Mouse (Mus musculus) gastrocnemius, postnatal 14 days (tissue): ENCODE measurements around the gene Ndufa4l2. TPM values are rescaled to one million over a fixed set of nuclear protein-coding genes. Genes with fewer than 3 reads are reported as not detected.

Experiments
- DNase-seq: peaks from one replicate; pipeline ENCODE4 v3.0.0; 2021; ENCODE audit warnings: mixed read lengths
- intact Hi-C: fragments of 180-260 bp; cut with DNase I; formaldehyde crosslinking; loops from one replicate; pipeline ENCODE4 v1.15.1; 2025; ENCODE audit warnings: low total_unique reads
- total RNA-seq, 2 experiments: library from RNA; stranded (reverse); gene quantifications; 2 replicates each; pipeline ENCODE4 v1.2.3; 2021

Ndufa4l2 gene
- total RNA-seq, 2 experiments from 2014 or later = 23.3 to 25.3 TPM

DNA sequence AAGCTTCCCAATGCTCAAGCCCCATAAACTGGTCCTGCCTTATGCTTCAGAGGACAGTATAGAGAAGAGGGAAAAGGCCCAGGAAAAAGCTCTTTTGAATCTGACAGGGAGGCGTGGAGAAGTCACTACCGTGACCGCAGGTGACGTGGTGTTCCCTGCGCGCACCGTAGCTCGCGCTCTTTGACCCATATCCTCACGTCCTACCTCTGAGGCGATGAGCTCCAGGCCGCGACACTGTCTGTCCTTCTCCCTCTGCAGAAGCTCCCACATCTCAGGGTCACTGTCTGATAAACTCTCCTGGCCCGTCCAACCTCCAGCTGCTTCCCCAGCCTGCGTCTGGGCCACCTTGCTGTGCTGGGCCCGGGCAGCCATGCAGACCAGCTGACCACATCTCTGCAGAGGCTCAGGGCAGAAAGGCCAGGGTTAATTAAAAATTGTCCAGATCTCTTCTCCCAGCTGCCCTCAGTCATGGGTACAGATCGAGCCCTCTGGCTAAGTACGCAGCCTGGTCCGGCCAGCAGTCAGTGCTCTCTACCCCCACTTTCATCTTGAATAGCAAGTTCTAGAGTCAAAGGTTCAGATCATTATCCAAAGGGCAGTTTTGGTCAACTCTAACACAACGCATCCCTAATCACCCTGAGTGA, 6.1 kb downstream of the Ndufa4l2 start:
- no peak for DNase-seq
- intact Hi-C loops = no loop called here

DNA sequence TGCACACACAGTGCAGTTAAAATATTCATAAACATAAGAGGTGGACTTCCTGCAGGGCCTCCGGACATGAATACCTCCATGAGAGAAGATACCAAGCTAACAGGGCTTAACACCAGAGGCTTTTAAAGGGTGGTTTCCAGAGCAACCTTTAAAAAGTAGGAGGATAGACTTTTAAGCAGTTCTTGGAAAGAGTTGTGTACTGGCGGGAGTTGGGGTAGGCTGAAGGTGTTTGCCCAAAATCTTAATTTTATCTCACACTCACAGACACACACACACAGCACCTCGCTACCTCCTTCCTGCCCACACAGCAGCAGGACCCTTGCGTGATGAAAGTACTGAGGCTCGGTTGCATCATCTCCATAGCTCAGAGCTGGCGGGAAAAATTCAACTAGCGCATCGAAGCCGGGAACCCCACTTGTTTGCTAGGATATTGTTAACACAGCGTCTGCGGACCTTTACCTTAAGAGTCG, 6.9 kb downstream of the Ndufa4l2 start:
- intact Hi-C loops = no loop called here
- DNase-seq = no peak

DNA sequence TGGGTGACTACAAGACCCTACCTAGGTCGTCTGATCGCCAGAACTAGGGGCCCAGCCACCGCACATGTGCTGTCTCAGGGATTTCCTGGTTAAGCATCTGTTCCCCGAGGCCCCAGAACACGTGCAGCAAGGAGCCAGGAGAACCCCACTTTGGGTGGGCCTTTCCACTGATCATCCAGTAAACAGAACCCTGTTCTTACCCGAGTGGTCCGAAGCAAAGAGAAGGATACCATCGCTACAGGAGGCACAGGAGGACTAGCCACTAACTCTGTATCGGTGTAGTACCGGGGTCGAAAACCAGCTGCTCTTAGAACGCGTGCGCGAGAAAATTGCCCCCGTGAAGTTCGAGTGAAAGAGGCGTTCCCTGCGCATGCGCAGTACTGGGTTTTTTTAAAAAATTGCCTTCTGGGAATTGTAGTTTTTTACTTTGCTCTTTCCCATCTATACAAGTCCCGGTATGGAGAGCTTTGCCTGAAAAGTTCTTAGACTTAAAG, 7.4 kb downstream of the Ndufa4l2 start, which contains the start of gene Shmt2:
TSS of gene Shmt2 (minus strand) at position 357 of the 494 bp plus-strand sequence.
- DNase-seq = peak; percentile 83
- intact Hi-C loops = no loop called here

DNA sequence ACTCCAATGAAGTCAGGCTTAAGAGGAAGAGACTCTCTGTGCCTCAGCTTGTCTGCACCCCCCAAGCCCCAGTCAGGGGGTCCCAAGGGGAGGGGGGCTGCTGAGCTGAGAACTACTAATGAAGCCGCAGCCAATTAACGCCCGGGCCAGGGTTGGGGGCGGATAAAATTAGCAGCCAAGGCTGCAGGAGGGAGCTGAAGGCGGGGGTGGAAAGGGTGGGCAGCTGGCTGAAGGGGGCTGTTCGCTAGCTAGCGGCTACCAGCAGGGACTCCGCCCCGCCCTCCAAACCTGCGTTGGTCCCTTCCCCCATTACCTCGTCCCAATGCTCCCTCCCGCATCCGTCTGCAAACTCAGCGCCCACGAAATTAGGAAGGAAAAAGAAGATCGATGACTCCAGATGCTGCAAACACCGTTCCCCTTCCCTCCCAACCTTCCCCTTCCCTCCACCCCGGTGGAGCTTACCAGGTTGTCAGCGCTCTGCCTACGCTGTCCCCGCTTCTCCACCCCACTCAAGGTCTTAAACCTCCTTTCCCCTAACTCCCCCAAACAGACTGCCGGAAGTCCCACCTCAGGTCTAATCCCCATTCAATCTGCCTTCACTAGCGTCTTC, 10.0 kb downstream of the Ndufa4l2 start:
- intact Hi-C loops = no loop called here
- DNase-seq = no peak

DNA sequence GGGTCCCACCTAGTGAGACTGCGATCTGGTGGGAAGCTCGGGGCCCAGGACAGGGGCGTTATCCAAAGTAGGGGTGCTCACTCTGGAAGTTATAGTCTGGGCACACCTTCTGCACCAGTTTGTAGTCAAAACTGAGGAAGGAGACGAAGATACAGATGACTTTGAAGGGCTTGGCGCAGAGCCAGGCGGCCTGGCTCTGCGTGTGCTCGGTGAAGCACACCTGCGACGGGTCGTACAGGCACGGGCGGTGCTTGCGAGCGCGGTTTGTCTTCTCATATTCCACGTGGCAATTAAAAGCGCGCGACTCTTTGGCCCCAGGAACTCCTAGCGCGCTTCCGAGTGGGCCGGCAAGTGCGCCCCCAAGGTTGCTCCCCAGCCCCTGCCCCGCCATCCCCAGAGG, 11.3 kb downstream of the Ndufa4l2 start:
- intact Hi-C loops = no loop called here
- DNase-seq = no peak

DNA sequence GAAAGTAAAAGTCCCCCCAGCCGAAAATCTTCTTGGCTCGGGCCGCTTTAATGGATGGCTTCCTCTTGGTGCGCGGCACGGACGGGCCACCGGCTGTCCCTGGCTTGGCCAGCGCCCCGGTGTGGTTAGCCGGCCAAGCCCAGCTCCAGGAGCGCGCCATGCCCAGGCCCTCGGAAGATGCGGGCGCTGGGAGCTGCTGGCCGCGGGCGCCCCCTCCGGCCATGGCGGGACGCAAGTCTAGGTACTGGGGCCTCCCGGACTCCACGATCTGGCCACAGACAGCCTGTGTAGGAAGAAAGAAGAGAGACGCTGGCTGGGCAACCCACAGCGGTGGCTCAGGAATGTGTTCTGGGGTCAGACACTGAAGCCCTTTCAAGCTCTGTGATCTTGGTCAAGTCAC, 11.9 kb downstream of the Ndufa4l2 start:
- intact Hi-C loops = no loop called here
- DNase-seq = peak; percentile 75

DNA sequence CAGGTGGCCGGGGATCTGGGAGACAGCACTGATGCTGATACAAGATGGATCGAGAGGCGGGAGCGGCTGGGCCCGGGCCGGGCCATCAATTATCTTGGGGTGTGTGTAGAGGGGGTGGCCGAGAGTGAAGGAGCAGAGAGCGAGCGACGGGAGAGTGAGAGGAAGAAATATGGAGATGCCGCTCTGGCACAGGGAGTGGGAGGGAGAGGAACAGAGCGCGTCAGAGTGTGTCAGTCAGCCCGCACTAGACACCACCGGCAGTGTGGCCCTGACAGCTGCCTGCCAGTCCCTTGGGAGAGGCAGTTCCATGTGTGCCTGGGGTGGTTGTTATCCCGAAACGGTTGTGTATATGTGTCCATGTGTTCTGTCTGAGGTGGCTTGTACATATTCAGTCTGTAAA, 12.7 kb downstream of the Ndufa4l2 start:
- intact Hi-C loops = no loop called here
- DNase-seq = no peak

DNA sequence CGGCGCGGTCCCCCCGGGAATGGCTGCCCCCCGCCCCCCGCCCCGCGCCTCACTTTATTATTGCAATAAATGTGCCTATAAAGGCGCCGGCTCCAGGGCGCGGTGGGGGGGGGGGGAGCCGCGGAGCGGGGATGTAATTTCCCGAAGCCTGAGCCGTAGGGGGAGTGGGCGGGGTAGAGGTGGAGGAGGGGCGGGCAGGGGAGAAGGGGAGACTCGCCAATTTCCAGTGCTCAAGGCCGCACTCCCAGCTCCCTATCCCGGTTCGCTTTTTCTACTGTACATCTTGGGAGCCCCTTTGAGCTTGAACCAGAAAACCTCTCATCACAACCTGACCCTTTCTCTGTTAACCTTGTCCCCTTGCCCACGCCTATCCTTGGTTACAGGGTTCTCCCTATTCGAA, 16.2 kb downstream of the Ndufa4l2 start:
- intact Hi-C loops = no loop called here
- DNase-seq = no peak

DNA sequence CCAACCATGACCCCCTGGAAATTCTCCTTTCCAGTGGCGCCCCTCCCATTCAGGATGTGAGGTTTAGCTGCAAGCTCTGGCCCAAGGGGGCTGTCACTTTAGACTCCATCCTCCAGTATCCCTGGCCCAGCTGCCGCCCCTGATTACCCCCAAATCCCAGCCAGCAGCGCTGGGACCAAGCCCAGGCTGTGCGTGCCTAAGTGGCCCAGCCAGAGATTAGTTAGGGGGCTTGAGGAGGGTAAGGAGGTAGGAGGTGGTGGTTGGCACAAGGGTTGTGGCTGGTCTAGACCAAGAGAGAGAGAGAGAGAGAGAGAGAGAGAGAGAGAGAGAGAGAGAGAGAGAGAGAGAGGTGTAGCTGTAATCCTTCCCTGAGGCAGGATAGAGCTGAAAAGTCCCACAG, 16.8 kb downstream of the Ndufa4l2 start:
- intact Hi-C loops = no loop called here
- DNase-seq = no peak

DNA sequence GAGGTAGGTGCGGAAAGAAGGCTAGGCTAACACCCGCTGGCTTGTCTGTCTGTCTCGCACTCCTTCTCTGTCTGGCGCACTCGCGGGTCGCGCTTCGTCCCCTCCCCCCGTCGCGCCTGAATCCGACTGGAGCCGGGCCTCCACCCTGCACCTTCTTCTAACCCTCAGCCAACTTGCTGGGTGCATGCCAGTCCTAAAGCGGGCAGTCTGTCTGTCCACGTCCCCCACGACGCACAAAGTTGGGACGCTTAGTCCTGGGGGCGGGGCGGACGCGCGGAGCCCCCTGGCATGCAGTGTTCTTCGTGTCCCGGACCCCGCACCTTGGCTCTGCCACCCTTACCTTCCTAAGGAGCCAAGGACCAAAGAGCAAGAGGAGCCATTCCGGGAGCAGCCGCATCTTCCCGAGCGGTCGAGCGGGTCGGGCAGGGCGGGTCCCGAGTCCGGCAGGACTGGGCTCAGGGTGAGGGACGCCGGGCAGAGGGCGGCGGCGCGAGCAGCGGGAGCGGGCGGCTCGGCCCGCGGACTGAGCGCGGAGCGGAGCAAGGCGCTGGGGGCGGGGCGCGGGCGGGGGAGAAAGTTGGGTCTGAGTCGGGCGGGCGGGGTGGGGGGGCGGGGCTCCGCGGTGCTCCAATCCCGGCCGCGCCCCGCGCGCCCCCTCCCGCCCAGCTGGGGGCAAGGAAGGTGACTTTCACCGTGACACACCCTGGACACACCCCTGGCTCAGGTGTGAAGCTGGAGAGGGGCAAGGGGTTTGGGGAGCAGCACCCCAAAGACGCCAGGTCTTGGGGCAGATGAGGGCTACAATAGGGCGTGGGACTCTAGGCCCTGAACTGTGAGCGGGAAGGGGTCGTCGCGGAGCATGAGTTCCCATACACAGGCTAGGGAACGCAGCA, 19.5 kb downstream of the Ndufa4l2 start, which contains the start of gene Nxph4:
TSS of gene Nxph4 (minus strand) at position 524 of the 893 bp plus-strand sequence.
- DNase-seq = no peak
- intact Hi-C loops = loop anchor here (2.0 kb wide), 1 partner anchor 21 kb away; no protein-coding TSS in a partner anchor

DNA sequence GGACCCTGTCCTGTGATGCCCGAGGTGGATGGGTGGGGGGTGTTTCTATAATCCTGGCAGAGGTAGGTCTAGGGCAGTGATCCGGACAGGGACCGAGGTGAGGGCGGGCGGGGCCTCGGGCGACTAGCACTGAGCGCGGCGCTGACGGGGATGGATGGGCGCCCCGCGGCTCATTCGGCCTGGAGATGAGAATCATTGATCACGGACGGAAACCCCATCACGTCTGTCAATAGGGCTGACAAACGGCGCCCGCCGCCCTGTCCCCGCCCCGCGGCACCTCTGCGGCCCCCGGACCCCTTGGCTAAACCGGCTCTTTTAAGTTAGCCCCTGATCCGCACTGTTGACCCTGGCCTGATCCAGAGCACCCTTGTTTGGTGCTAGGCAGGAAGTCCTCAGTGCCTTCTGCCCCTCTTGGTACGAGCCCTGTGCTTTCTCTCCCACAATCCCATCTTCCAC, 20.2 kb downstream of the Ndufa4l2 start:
- DNase-seq = no peak
- intact Hi-C loops = loop anchor here (2.0 to 5.0 kb wide), 2 partner anchors 22 to 58 kb away; no protein-coding TSS in a partner anchor

DNA sequence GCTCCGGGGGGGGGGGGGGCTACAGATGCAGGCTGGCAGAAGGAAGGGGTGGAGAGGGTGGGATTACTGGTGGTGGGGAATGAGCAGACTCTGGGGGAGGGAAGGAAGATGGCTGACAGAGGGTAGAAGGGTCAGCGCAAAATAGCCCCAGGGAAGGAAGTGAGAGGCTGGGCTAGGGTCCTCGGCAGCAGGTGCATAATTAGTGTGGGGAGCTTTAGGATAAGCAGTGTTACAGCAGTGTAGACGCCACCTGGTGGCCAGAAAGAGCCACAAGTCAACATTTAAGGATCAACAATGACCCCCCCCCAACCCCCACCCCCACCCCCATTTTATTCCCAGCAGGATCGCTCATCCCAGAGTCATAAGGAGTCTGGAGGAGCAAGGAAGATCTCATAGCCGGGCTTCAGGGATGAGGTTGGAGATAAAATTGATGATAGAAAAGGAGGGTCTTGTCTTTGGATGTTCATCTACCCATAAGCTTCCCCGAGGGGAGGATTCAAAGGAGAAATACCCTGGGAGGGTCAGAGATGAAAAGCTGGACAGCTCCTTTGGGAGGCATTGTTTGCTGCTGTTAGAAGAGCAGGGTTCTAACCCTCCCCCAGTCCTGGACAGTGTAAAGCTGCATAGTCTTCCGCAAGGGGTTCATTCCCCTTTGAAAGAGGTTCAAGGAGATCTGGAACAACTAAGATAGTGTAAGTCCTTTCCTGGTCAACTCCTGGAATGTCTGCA, 22.0 kb downstream of the Ndufa4l2 start:
- no peak for DNase-seq
- intact Hi-C loops = loop anchor here (5.0 kb wide), 1 partner anchor 59 kb away; no protein-coding TSS in a partner anchor

DNA sequence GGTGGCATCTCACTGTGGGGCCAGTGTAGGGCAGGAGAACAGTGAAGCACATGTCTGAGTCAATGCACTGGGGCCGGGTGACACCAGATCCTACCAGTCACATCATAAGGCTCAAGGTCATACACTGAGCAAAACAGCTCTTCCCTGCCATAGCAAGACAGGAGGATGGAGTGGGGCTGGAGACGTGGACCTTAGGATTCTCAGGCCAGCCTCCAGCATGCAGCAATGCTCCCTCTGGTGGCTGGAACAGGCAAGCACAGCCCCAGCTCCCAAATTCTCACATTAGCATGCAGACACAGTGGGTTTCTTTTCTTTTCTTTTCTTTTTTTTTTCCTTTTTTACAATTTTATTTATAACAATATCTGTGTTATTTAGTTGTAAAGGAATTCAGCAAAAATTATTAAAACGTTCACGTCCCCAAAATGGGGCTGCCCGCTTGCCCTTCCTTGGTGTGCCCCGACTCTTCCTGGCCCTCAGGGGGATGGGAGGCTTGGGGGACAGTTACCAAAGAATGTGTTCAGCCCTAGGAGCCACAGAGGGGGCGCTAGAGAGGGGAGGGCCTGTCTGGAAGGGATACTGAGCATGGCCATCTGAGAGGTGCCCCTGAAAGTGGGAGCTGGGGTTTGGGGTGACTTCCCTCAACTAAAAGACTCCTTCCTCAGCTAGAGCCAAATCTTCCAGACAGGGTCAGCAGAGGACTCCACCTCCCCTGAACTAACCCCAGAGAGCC, 23.3 kb downstream of the Ndufa4l2 start:
- peak; percentile 75 for DNase-seq
- intact Hi-C loops = loop anchor here (5.0 kb wide), 1 partner anchor 61 kb away; no protein-coding TSS in a partner anchor

DNA sequence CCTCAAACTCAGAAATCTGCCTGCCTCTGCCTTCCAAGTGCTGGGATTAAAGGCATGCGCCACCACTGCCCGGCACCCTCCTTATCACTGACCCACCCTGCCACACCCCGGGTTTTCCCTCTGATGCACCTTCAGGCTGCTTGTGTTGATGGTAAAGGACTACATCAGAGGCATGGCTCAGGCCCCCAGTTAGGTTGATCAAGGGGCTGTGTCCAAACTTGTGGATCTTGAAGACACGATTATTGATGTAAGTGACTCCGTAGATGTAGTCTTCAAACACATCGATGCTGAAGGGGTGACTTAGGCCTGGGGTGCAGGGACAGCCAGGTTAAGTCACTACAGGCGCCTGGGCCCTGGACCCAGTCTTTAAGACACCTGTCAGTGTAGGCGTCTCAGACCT, 26.7 kb downstream of the Ndufa4l2 start:
- DNase-seq = no peak
- intact Hi-C loops = no loop called here

DNA sequence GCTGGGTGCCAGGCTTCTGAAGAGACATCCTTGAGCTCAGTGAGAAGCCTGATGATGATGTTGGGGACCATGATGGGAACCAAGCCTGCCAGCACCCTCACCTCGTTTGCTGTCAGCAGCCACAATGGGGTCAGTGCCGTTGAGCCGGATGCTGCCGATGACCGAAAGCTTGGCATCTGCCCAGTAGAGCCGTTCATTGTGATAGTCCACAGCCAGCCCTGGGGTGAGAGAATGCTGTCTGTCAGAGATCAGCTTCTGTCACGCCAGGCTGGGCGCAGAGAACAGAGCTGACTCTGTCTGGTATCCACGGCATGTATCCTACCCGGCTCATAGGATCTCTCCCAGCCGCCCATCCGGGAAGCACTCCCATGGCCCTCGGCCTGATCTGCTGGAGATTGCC, 27.3 kb downstream of the Ndufa4l2 start:
- DNase-seq = no peak
- intact Hi-C loops = no loop called here

DNA sequence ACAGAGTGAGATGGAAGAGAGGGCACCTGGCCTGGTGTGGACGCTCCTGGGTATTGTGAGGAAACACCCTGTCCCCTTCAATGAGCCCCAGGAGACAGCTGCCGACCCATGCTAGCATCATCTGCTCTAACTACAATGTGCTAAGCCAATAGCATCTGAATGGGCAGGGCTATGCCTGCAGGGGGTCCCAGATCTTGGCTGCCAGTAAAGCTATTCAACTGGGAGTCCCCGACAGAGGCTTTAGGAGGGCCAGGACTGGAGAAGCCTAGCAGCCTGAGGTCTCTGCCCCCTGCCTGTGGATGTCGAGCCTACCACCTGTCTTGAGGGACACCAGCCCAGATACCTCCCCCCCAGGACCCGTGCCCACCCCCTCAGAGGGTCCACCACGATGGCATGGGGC, 28.0 kb downstream of the Ndufa4l2 start:
- intact Hi-C loops = no loop called here

DNA sequence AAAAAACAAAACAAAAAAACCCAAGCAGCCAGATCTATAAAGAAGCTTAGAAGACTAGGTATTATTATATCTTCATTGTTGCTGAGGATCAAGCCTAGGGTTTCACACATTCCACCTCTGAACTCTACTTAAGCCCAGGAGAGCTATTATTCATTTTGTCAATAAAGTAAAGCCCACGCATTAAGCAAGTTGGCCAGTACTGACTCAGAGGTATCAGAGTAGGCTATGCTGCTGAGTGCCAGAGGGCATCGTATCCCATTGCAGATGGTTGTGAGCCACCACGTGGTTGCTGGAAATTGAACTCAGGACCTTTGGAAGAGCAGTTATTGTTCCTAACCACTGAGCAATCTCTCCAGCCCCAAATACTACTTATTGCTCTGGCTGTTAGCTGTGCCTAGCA, 29.1 kb downstream of the Ndufa4l2 start:
- DNase-seq = no peak
- intact Hi-C loops = no loop called here

More for the DNA sequence above, 28.0 kb downstream of the Ndufa4l2 start:
- no peak for DNase-seq

DNA sequence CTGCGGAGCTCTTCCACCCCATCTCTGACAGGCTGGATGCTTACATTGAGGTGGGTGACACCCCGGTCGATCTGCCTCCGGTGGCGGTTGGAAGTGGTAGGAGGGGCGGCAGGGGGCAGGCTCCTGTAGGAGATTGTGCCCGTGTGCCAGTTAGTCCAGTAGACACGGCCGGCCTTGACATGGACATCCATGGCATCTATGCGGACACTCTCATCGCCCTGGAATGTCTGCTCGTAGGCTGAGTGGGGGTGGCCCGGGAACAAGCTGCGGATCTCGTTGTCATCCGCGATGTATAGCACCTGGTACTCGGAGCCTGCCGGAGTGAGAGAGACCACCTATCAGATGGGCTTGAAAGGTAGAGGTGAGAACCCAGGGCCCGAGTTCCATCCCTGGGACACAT, 29.6 kb downstream of the Ndufa4l2 start:
- no peak for DNase-seq
- intact Hi-C loops = no loop called here
